Mouse (Mus musculus): ENCODE measurements around the gene Hrh1. TPM values are rescaled to one million over a fixed set of nuclear protein-coding genes. Genes with fewer than 3 reads are reported as not detected.

Gene Hrh1
- polyA plus RNA-seq, 1 experiment, result 2.3 TPM

DNA sequence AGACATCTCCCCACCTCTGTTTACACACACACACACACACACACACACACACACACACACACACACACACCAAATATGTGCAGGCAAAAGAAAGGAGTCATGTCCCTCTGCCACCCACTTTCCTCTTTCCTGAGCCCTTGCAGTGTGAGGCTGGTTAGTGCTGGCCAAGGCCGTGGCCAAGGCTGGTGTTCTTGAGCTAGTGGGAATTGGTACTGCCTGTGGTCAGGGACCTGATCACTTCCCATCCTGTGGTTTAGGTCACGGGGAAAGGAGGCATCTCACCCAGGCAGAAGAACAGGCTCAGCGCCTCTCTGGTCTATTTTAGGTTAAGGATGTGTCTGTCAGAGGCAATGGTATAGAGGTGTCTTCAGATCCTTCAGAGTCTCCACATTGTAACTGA, 59.6 kb downstream of the Hrh1 start:
- 81% methylated on average over 3 of the region's 3 CpGs for WGBS
- H3K27ac ChIP-seq (ENCODE audit: insufficient read depth, low read depth, low read length), result peak overlapping the region; percentile 35; the same call in 1 of the 2 replicates

DNA sequence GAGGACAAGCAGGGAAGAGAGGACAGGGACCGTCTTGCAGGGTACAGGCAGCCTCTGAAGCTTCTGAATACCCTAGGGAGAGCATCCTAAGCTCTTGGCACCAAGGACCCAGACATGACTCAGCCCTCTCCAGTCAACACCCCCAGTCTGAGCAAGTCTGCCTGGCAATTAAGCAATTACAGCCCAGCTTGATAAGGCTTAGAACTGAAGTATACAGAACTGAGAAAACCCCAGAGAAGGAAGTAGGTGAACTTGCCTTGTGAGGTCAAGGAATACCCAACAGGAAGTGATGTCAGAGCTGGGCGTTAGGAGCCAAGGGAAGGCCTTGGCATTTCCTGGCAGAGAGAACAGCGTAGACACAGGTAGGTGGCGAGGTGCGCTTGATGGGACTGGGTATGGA, 60.5 kb downstream of the Hrh1 start:
- no peaks in the 10 kb centered on the region for H3K36me3 ChIP-seq (ENCODE audit: control insufficient read depth, insufficient read depth, low read length)
- peak overlapping the region; percentile 35; the same call in 1 of the 2 replicates for H3K27ac ChIP-seq (ENCODE audit: insufficient read depth, low read depth, low read length)
- H3K27me3 ChIP-seq (ENCODE audit: control insufficient read depth, insufficient read depth, low read length), result no peaks in the 10 kb centered on the region
- peak overlapping the region; percentile 21 for H3K4me3 ChIP-seq (ENCODE audit: low read depth, low read length)
- TF ChIP-seq CTCF (IDR thresholded peaks at IDR 0.05; ENCODE audit: extremely low read depth, insufficient read length, insufficient replicate concordance, low read depth, low read length) (no peak), POLR2A (IDR thresholded peaks at IDR 0.05; ENCODE audit: low read depth, low read length) (no peak)
- WGBS, result 41% methylated on average over 5 of the region's 5 CpGs
- peaks cover 15% of the 10 kb centered on the region for H3K4me1 ChIP-seq (ENCODE audit: control insufficient read depth, insufficient read depth, insufficient read length, low read length)

More for the DNA sequence above, 59.6 kb downstream of the Hrh1 start:
- no peaks in the 10 kb centered on the region for H3K27me3 ChIP-seq (ENCODE audit: control insufficient read depth, insufficient read depth, low read length)
- H3K4me1 ChIP-seq (ENCODE audit: control insufficient read depth, insufficient read depth, insufficient read length, low read length), result peaks cover 15% of the 10 kb centered on the region
- H3K4me3 ChIP-seq (ENCODE audit: low read depth, low read length), result no peak overlapping the region
- no peaks in the 10 kb centered on the region for H3K36me3 ChIP-seq (ENCODE audit: control insufficient read depth, insufficient read depth, low read length)
- TF ChIP-seq POLR2A (IDR thresholded peaks at IDR 0.05; ENCODE audit: low read depth, low read length), result no peak
- no peak for TF ChIP-seq CTCF (IDR thresholded peaks at IDR 0.05; ENCODE audit: extremely low read depth, insufficient read length, insufficient replicate concordance, low read depth, low read length)

DNA sequence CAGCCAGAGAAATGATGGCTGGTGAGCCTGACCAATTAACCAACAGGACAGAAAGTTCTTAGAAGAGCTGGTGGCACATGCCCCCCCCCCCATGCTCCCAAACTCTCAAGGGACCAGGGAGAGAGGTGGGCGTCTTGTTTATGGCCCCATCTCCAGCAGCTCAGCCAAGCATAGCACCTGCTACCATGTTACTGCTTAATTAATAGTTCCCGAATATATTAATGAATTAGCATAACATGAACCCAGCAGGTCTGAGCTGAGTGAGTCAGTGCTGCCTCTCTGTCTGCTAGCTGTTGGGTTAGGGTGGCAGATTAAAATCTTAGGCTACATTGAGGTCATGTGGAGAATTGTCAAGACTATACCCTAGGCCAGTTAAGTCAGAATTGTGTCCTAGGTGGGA, 62.2 kb downstream of the Hrh1 start:
- Histone ChIP-seq H3K36me3 (ENCODE audit: control insufficient read depth, insufficient read depth, low read length) (no peaks in the 10 kb centered on the region), H3K27ac (ENCODE audit: insufficient read depth, low read depth, low read length) (no peak overlapping the region), H3K4me1 (ENCODE audit: control insufficient read depth, insufficient read depth, insufficient read length, low read length) (peaks cover 15% of the 10 kb centered on the region), H3K4me3 (ENCODE audit: low read depth, low read length) (no peak overlapping the region), H3K27me3 (ENCODE audit: control insufficient read depth, insufficient read depth, low read length) (no peaks in the 10 kb centered on the region)
- 72% methylated on average over 2 of the region's 2 CpGs for WGBS
- TF ChIP-seq CTCF (IDR thresholded peaks at IDR 0.05; ENCODE audit: extremely low read depth, insufficient read length, insufficient replicate concordance, low read depth, low read length) (no peak), POLR2A (IDR thresholded peaks at IDR 0.05; ENCODE audit: low read depth, low read length) (no peak)

DNA sequence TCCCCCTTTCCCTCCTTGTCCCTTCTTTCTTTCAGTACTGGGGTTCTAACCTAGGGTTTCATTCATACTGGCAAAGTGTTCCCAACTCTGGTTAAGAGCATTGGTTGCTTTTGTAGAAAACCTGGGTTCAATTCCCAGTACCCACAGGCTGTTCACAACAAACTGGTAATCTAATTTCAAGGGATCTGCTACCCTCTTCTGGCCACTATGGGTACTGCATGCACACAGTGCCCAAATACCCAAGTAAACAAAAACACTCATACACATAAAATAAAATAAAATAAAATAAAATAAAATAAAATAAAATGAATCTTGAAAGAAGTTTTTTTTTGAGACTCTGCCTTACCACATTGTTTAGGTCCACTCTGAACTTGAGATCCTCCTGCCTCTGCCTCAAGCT, 63.8 kb downstream of the Hrh1 start:
- no peak overlapping the region for H3K27ac ChIP-seq (ENCODE audit: insufficient read depth, low read depth, low read length)
- H3K4me1 ChIP-seq (ENCODE audit: control insufficient read depth, insufficient read depth, insufficient read length, low read length), result peaks cover 15% of the 10 kb centered on the region
- no peaks in the 10 kb centered on the region for H3K36me3 ChIP-seq (ENCODE audit: control insufficient read depth, insufficient read depth, low read length)
- TF ChIP-seq POLR2A (IDR thresholded peaks at IDR 0.05; ENCODE audit: low read depth, low read length) (no peak), CTCF (IDR thresholded peaks at IDR 0.05; ENCODE audit: extremely low read depth, insufficient read length, insufficient replicate concordance, low read depth, low read length) (no peak)
- H3K27me3 ChIP-seq (ENCODE audit: control insufficient read depth, insufficient read depth, low read length), result no peaks in the 10 kb centered on the region
- no peak overlapping the region for H3K4me3 ChIP-seq (ENCODE audit: low read depth, low read length)

DNA sequence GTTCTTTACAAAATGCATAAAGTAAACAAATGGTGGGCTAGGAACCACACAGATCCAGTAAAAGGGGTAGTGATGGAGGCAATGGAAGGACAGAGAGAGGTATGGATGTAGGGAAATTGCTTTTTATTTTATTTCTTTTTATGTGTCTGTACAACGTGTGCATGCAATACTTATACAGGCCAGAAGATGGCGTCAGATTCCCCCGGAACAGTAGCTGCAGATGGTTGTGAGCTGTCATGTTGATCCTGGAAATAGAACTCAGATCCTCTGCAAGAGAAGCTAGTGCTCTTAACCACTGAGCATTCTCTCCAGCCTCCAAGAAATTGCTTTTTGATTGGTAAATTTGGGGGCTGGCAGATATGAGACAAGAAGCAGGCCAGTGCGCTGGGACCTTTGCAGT, 65.0 kb downstream of the Hrh1 start:
- Histone ChIP-seq H3K4me1 (ENCODE audit: control insufficient read depth, insufficient read depth, insufficient read length, low read length) (peaks cover 9% of the 10 kb centered on the region), H3K4me3 (ENCODE audit: low read depth, low read length) (no peak overlapping the region)
- WGBS, result 33% methylated on average over 4 of the region's 4 CpGs

DNA sequence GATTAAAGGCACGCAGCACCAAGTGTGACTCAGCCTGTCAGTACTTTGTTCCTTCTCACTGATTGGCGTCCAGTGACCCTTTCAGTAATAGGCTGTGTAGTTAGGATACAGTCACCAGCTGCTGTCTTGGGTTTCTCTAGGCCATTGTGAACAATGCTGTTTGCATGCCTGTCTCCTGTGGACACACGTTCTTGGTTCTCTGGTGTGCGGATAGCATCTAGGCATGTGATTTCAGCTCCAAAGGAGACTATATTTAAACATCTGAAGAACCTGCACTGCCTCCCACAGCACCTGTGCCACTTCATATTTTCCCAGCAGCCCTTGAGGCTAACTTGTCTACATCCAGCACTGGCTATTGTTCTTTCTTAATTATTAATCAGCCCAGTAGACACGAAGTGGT, 75.8 kb downstream of the Hrh1 start:
- Histone ChIP-seq H3K27me3 (ENCODE audit: control insufficient read depth, insufficient read depth, low read length) (no peaks in the 10 kb centered on the region), H3K36me3 (ENCODE audit: control insufficient read depth, insufficient read depth, low read length) (no peaks in the 10 kb centered on the region), H3K4me3 (ENCODE audit: low read depth, low read length) (no peak overlapping the region), H3K27ac (ENCODE audit: insufficient read depth, low read depth, low read length) (no peak overlapping the region), H3K4me1 (ENCODE audit: control insufficient read depth, insufficient read depth, insufficient read length, low read length) (no peaks in the 10 kb centered on the region)
- TF ChIP-seq CTCF (IDR thresholded peaks at IDR 0.05; ENCODE audit: extremely low read depth, insufficient read length, insufficient replicate concordance, low read depth, low read length), result no peak
- 43% methylated on average over 5 of the region's 5 CpGs for WGBS

More for the DNA sequence above, 65.0 kb downstream of the Hrh1 start:
- Histone ChIP-seq H3K27me3 (ENCODE audit: control insufficient read depth, insufficient read depth, low read length) (no peaks in the 10 kb centered on the region), H3K36me3 (ENCODE audit: control insufficient read depth, insufficient read depth, low read length) (no peaks in the 10 kb centered on the region), H3K27ac (ENCODE audit: insufficient read depth, low read depth, low read length) (no peak overlapping the region)
- TF ChIP-seq POLR2A (IDR thresholded peaks at IDR 0.05; ENCODE audit: low read depth, low read length), result no peak

DNA sequence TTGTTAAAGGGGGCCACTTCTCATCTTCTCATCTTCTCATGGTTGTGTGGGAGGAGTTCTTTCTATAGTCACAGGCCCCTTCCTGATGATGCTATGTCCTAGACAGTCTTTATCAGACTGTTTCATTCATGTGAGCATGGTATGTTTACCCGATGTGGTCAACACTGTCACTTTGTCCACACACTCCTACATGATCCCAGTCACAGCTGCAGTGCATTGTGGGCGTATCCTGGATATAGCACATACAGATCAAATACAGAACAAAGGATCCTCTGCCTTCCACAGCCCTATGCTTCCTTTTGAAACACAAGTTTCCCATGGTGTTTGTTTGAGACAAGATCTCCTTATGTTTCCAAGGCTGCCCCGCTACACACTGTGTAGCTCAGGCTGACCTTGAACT, 76.3 kb downstream of the Hrh1 start:
- Histone ChIP-seq H3K27ac (ENCODE audit: insufficient read depth, low read depth, low read length) (no peak overlapping the region), H3K27me3 (ENCODE audit: control insufficient read depth, insufficient read depth, low read length) (no peaks in the 10 kb centered on the region), H3K4me1 (ENCODE audit: control insufficient read depth, insufficient read depth, insufficient read length, low read length) (no peaks in the 10 kb centered on the region), H3K4me3 (ENCODE audit: low read depth, low read length) (no peak overlapping the region), H3K36me3 (ENCODE audit: control insufficient read depth, insufficient read depth, low read length) (no peaks in the 10 kb centered on the region)
- TF ChIP-seq CTCF (IDR thresholded peaks at IDR 0.05; ENCODE audit: extremely low read depth, insufficient read length, insufficient replicate concordance, low read depth, low read length) (no peak), POLR2A (IDR thresholded peaks at IDR 0.05; ENCODE audit: low read depth, low read length) (no peak)
- WGBS, result 78% methylated on average over 3 of the region's 3 CpGs

DNA sequence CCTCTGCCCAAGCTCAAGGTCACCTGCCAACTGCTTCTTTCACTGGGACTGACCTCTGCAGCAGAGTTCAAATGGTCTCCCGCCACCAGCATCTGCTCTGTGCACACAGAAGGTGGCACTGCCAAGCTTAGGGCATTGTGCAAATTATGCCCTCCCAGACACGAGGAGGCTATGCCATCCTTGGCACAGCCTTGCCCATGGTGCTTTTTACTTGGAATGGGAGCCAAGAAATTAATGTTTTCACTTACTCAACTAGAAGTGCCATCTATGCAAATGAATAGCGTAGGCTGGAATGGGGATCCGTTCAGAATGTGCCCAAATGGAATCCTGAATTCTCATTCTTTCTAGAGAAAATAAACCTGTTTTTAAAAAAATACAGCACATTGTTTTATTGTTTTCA, 77.2 kb downstream of the Hrh1 start:
- no peaks in the 10 kb centered on the region for H3K4me1 ChIP-seq (ENCODE audit: control insufficient read depth, insufficient read depth, insufficient read length, low read length)
- TF ChIP-seq POLR2A (IDR thresholded peaks at IDR 0.05; ENCODE audit: low read depth, low read length) (no peak), CTCF (IDR thresholded peaks at IDR 0.05; ENCODE audit: extremely low read depth, insufficient read length, insufficient replicate concordance, low read depth, low read length) (no peak)
- no peak overlapping the region for H3K27ac ChIP-seq (ENCODE audit: insufficient read depth, low read depth, low read length)
- 74% methylated on average over 4 of the region's 4 CpGs for WGBS
- no peak overlapping the region for H3K4me3 ChIP-seq (ENCODE audit: low read depth, low read length)
- H3K36me3 ChIP-seq (ENCODE audit: control insufficient read depth, insufficient read depth, low read length), result no peaks in the 10 kb centered on the region
- H3K27me3 ChIP-seq (ENCODE audit: control insufficient read depth, insufficient read depth, low read length), result no peaks in the 10 kb centered on the region
